Mouse (Mus musculus): Measurements from ENCODE around the gene Dmrt1. TPM values are rescaled to one million over a fixed set of nuclear protein-coding genes. Genes with fewer than 3 reads are reported as not detected.
"Not testable (repeated sequence)": the region's sequence is repeated elsewhere in the genome, so short reads cannot be mapped to it uniquely, and the experiment has no call there.

Gene Dmrt1
- not detected for total RNA-seq (2021)
- long read RNA-seq, experiment 1 = 0 reads
- long read RNA-seq, experiment 2 = 0 reads

DNA sequence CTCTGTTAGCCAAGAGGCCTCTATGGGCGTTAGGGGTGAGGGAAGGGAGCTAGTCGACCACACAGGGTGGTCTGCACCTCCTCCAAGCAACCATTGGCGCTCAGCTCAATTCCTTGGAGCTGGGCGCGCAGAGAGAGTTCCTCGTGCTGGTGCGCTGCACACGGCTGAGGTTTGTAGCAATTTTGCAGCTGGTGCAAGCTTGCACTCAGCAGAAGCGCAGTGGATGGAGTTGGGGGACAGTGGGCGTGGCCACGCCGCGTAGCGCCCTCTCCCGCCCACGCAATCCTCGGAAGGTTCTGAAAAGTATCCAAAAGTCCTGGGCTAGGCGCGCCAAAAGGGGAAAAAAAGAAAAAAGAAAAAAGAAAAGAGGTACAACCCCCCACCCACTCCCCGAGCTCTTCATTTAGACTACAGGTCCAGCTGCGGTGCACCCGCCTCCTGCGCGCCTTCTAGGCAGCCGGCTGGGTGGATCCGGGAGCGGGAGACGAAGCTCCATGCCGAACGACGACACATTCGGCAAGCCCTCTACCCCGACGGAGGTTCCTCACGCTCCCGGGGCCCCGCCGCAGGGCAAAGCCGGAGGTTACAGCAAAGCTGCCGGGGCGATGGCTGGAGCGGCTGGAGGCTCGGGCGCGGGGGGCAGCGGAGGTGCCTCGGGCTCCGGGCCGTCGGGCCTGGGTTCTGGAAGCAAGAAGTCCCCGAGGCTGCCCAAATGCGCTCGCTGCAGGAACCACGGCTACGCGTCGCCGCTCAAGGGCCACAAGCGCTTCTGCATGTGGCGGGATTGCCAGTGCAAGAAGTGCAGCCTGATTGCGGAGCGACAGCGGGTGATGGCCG lies at the start of gene Dmrt1:
Dmrt1 (plus strand) TSS at position 259 of the 837 bp plus-strand sequence.
- intact Hi-C loops (cut with DNase I) = loop anchor here (2.0 kb wide), 1 partner anchor 101 kb away; no protein-coding TSS in a partner anchor
- DNase-seq (ENCODE audit: low spot score in 2 of 2) = peak in 1 of 2 experiments; percentile 3

DNA sequence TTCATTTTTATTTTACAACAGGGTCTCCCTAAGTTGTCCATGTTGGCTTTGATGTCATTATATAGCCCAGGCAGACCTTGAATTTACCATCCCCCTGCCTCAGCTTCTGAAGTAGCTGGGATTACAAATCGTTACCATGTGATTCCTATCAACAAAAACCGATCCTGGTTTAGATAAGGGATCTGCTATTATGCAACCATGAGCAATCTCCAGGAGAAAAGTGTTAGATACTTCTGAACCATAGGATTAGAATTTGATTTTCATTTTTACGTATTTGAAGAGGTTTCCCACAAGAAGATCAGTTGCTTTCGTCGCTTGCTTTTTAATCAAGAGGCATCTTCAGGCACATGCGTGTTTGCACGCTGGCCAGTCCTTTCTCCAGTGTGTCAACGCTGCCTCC lies 44.7 kb upstream of the Dmrt1 start:
- no peak for DNase-seq (ENCODE audit: low spot score in 2 of 2)
- intact Hi-C loops (cut with DNase I) = no loop called here

DNA sequence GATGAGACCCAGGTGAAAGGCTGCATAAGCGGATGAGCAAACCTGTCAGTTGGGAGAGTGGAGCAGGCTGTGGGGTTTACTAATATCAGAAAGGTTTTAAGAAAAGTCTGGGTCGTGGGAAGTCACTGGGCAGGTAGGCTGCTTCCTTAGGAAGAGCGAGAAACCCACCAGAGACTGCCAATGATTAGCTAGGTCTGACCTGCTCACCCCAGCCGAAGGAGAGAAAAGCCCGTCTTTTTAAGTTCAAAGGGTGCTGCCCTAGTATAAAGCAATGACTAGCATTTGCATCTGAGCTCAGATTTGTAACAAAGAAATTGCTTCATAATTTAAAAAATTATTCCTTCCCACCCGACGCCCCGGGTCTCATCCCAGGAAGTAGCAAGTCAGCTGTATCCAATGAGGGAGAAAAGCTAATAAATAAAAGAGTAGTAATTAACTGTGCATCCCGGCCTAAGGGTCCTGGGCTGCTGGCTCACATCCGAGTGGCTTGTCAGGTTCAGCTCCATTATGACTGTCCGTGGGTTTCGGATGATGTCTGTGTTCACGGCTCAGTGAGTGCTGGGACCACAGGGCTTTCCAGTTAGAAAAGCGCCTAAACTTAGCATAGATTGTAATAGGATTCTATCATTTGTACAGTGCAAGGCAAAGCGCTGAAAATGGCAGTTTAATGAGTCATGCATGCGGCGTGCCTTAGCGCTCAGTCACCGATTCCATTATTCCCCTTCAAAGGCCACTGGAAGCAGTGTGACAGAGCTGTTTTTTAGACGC lies 43.7 kb upstream of the Dmrt1 start:
- intact Hi-C loops (cut with DNase I) = no loop called here
- DNase-seq (ENCODE audit: low spot score in 2 of 2) = peak in 1 of 2 experiments; percentile 6

DNA sequence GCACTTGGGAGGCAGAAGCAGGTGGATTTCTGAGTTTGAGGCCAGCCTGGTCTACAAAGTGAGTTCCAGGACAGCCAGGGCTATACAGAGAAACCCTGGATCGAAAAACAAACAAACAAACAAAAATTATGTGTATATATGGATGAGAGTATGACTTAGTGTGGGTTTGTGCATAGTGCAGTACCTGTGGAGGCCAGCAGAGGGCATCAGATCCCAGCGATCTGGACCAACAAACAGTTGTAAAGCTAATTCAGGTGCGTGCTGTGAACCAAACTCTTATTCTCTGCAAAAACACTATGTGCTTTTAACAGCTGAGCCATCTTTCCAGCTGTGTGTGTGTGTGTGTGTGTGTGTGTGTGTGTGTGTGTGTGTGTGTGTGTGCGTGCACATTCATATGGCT lies 29.6 kb upstream of the Dmrt1 start:
- DNase-seq (ENCODE audit: low spot score in 2 of 2); intact Hi-C loops (cut with DNase I): not testable (repeated sequence)

DNA sequence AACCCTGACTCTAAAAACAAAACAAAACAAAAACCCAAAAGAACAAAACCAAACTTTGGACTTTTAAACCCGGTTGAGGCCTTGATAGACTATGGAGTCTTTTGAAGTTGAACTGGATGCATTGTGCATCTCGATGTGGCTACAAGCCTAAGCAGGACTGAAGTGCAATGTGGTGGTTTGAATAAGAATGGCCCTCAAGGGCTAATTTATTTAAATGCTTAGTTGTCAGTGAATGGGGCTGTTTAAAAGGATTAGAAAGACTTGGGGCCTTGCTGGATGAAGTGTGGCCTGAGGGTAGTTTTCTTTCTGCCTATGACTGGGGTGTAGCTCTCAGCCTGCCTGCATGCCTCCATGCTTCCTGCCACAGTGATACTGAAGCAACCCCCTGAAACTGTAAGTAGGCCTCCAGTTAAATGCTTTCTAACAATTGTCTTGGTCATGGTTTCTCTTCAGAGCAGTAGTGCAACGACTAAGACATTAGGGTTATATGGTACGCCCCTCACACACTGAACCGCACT lies 26.2 kb upstream of the Dmrt1 start:
- intact Hi-C loops (cut with DNase I) = no loop called here
- DNase-seq (ENCODE audit: low spot score in 2 of 2) = no peak

DNA sequence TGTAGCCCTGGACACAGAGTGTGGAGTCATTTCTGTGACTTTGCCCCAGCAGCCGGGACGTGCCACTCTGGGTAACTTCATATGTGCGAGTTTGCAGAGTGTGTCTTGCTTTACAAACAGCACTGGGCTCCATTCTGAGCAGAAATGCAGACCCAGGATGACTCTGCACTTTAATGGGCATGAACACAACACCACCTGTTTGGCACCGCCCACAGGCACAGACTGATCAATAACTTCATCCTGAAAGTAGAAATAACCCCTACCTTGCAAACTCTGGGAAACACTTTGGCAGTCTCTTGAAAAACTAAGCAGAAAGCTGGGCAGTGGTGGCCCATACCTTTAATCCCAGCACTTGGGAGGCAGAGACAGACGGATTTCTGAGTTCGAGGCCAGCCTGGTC lies 24.6 kb upstream of the Dmrt1 start:
- intact Hi-C loops (cut with DNase I) = no loop called here
- DNase-seq (ENCODE audit: low spot score in 2 of 2) = no peak

DNA sequence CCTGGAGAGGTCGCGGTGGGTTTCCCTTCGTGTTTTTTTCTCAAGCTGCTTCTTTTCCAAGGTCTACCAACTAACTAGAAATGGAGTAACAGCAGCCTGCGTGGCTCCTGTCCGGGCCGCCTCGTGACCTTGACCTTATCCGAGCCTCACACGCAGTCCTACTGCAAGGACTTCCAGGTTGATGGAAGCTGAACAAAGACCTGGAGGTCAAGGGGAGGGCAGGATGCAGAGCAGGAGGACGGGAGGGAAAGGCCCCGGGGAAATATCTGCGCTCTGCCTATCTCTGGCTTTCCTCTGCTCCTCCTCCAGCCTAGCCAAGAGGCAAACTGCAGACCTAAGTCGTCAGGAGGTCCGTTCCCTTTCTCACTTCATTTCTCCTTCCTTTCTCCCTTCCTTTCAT lies 18.9 kb upstream of the Dmrt1 start:
- DNase-seq (ENCODE audit: low spot score in 2 of 2) = no peak
- intact Hi-C loops (cut with DNase I) = no loop called here

DNA sequence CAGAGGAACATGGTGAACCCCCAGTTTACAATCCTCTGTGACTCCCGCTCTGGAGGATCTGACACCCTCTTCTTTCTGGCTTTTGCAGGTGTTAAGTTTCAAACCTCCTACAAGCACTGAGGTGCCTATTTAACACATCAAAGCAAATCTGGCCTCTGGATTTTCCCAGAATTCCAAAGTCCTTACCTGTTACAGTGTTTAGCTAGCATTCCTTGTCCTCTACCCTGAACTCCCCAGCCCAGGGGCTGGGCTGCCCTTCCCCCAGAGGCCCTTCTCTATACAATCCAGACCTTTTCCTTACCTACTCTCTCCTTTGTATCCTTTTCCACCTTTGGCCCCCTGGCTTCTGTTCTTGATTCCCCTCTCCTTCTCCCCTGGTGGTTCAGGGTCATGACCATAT lies 18.1 kb upstream of the Dmrt1 start:
- intact Hi-C loops (cut with DNase I) = no loop called here
- DNase-seq (ENCODE audit: low spot score in 2 of 2) = no peak

DNA sequence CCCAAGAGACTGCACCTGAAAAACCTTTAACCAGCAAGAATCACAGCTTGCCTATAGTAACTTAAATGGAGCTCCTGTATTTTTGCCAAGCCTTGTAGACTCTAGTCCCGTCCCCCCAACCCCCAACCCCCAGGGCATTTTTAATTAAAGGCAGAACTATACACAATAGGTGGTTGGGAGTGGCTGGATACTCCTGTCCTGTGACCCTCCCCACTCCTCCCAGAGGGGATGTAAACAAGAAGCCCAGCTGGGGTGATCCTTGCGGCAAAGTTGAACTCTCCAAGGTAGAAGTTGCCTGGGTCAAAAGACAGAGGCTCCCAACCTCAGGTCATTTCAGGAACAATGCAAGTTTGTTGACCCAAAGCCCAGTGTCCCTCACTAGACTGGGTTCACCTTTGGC lies 16.9 kb upstream of the Dmrt1 start:
- no peak for DNase-seq (ENCODE audit: low spot score in 2 of 2)
- intact Hi-C loops (cut with DNase I) = no loop called here

DNA sequence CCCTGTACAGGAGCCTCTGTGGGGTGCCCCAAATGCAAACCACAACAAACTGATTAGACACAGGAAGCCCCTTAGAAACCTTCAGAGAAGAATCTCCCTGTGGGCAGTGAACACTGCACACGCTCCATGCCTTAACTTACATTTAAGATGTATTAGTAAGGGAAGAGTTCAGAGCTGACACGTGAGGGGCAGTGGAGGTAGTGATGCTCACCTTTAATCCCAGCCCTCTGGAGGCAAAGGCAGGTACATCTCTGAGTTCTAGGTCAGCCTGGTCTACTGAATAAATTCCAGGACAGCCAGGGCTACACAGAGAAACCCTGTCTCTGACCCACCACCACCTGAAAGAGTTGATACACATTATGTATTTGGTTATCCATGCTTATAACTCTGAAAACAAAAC lies 15.9 kb upstream of the Dmrt1 start:
- intact Hi-C loops (cut with DNase I) = no loop called here
- DNase-seq (ENCODE audit: low spot score in 2 of 2) = no peak

DNA sequence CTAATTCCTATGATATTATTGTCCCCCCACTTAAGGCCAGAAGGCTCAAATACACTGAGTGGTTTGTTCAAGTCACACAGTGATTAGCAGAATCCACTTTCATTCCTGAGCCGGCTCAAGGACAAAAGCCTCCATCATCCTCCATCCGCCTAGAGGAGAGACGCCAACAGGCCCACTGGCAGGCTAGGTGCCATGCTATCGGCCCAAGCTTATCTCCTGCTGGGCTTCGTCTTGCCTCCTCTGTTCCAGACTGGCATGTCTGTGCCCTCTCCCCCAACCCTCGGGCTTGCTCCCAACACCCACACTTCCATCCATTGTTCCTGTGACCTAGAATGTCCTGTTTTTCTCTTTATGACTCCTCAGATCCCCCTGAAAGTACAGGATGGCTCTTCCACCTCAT lies 8.0 kb upstream of the Dmrt1 start:
- no peak for DNase-seq (ENCODE audit: low spot score in 2 of 2)
- intact Hi-C loops (cut with DNase I) = no loop called here

DNA sequence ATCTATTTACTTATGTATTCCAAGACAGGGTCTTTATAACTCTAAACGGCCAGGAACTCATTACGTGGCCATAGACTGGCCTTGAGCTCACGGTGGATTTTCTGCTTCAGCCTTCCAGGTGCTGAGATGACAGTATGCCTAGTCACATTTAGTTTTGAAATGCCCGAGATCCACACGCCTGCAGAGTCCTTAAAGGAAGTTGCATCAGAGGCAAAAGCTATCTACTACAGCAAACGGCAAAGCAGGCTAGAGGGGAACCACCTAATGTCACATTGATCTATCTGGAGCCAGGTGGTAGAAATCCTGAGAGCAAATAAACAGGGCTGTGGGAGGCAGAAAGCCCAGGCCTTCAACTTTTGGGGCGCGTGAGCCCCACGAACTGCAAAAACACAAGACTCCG lies 540 bp upstream of the Dmrt1 start:
- no peak for DNase-seq (ENCODE audit: low spot score in 2 of 2)
- intact Hi-C loops (cut with DNase I) = no loop called here

DNA sequence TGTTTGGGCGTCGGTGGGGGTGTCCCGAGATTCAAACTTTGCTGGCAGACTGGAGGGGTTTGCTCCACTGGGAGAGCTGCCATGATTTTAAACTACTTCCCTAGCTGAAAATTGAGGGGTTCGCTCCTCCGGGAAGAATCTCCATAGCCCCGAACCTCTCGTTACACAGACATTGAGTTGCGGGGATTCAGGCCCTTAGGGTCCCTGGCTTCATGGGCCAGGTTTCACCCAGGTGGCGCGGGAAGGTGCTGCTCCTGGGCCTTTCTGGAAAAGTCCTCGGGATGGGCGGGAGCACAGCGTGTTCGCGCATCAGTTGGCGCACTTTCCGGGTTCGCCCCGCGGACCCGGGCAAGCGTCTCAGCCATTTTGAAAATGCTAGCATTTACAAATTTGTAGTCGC lies 1.2 kb downstream of the Dmrt1 start:
- no peak for DNase-seq (ENCODE audit: low spot score in 2 of 2)
- intact Hi-C loops (cut with DNase I) = loop anchor here (2.0 kb wide), 1 partner anchor 100 kb away; no protein-coding TSS in a partner anchor

DNA sequence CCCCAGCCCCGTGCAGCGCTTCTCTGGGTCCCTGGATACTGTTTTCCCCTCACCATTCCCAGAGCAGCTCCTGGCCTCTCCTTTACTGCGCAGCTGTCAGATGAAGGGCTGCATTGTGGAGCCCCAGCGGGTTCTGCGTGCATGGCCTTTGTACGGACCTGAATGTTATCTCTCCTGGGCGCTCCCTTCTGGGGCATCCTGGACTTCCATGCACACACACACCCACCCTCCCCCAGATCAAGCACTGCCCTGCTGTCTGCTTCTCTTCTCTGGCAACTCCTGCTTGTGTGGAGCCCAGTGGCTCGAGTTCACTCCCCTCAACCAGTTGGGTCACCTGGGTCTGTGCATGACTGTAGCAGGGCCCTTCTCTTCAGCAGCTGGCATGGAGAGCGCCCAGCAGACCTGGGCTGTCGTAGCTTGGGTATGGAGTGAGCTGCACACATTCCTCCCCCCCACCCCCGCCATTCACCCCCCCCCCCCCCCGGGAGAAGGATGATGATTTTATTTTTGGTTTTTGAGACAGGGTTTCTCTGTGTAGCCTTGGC lies 9.6 kb downstream of the Dmrt1 start:
- intact Hi-C loops (cut with DNase I) = no loop called here
- DNase-seq (ENCODE audit: low spot score in 2 of 2) = no peak

DNA sequence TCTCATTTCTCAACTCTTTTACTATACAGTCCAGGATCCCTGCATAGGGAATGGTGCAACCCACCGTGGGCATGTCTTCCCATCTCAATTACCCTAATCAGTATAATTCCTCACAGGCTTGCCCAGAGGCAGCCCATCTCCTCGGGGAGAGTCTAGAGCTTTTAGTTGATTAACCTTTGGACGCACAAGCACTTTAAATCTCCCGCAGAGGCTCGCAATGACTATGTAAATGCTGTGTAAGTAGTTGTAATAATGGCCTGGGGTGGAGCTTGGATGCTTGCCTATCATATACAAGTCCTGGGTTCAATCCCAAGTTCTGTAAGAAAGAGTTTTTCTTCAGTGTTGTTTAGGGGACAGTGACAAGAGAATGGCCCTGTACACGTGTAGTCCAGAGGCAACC lies 18.7 kb downstream of the Dmrt1 start:
- intact Hi-C loops (cut with DNase I) = no loop called here
- no peak for DNase-seq (ENCODE audit: low spot score in 2 of 2)

DNA sequence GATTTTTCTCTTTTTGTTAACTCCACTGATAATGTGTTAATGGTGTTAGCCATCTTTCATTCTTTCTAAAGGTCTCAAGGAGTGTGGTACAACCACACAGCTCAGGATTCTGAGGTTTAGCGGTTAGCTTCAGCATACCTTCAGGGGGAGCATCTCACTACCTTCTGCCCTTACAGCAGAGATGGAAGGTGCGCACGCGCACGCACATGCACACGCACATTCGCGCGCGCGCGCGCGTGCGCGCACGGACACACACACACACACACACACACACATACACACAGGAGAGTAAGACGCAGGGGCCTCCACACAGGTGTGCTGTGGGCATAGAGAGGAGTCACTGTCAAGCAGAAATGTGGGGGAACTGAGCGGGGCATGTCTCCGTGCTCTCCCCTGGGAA lies 20.3 kb downstream of the Dmrt1 start:
- no peak for DNase-seq (ENCODE audit: low spot score in 2 of 2)
- intact Hi-C loops (cut with DNase I) = no loop called here

DNA sequence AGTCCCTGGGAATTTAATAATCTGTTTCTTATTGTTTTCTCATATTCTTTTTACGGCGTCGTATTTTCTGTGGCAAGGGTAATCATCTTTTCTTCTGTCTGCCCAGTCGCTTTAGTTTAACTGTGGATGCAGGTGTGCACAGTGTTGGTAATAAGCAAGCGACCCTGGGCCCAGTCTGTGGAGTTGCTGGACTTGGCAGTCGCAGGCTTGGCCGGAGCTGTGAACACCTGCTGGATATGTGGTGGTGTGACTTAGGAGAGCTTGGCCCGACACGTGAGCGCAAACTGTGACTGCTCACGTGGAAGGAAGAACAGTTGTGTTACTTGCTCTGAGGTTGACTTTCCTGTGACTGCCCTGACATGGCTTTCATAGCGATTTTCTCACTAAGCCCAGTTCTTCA lies 24.3 kb downstream of the Dmrt1 start:
- intact Hi-C loops (cut with DNase I) = no loop called here

DNA sequence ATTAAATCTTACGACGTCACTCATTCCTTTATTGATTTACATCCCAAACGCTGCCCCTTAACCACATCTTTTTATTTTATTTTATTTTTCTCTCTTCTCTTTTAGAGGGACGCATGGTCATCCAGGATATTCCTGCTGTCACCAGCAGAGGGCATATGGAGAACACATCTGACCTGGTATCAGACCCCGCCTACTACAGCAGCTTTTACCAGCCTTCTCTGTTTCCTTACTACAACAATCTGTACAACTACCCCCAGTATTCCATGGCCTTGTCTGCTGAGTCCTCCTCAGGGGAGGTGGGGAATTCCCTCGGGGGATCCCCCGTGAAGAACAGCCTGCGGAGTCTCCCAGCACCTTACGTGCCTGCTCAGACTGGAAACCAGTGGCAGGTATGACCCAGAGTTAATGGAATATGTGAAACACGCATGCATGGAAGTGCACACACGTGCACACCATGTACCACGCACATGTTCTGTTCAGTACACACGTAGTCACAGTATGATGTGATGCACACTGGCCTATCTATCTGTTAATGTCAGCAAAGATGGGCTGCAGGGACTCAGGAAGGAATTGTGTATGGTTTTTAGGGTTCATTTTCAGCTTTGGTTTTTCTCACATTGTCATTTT lies 40.4 kb downstream of the Dmrt1 start:
- intact Hi-C loops (cut with DNase I) = loop anchor here (1.0 kb wide), 1 partner anchor 76 kb away; no protein-coding TSS in a partner anchor
- DNase-seq (ENCODE audit: low spot score in 2 of 2) = peak; percentile 51 to 61

More for the DNA sequence above, 24.3 kb downstream of the Dmrt1 start:
- no peak for DNase-seq (ENCODE audit: low spot score in 2 of 2)

DNA sequence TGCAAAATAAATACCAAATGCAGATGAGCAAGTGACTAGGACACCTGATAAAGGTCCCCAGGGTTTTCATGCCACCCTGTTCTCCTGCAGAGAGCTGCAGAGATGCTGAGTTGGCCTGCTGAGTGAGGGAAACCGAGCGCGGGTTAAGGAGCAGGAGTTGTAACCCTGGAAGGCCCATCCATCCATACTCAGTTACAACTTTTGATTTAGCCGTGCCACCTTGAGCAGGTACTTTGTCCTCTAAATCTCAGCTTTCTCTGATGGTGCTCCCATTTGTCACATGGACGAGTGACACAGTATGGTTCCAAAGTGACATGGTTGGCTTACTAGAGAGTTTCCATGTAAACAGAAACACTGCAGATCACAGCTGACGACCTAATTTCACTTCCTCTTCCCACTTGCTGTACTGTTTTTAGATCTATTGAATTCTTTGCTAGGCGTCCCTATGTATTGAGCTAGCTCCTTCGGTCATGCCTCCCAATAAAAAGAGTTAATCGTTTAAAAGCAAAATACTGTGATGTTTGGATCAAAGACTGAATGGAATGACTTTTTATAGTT lies 41.7 kb downstream of the Dmrt1 start:
- no peak for DNase-seq (ENCODE audit: low spot score in 2 of 2)
- intact Hi-C loops (cut with DNase I) = no loop called here

Data from left cerebral cortex, postnatal 14 days (tissue).